Mouse (Mus musculus) MEL (cell line): ENCODE measurements around the gene Fst.

ENCODE experiments used
- CTCF ChIP-seq, 3 experiments: IDR thresholded peaks in 2 of 3; conservative IDR thresholded peaks in 1 of 3; 2 replicates each; pipeline ENCODE4 v1.5.1; 2011 to 2012; ENCODE audit warnings: low read length in 3 of 3, low read depth in 2 of 3, mild to moderate bottlenecking in 2 of 3, improper control_type of control experiment in 1 of 3, inconsistent platforms in 1 of 3, mixed read lengths in 1 of 3, moderate library complexity in 1 of 3; ENCODE audit not compliant: control insufficient read depth in 1 of 3, insufficient read depth in 1 of 3, poor library complexity in 1 of 3, severe bottlenecking in 1 of 3
- EP300 ChIP-seq, 2 experiments: IDR thresholded peaks; 2 replicates each; pipeline ENCODE4 v1.6.1; 2011; ENCODE audit warnings: improper control_type of control experiment in 2 of 2, low read length in 2 of 2, low read depth in 1 of 2, mild to moderate bottlenecking in 1 of 2
- ETS1 ChIP-seq: IDR thresholded peaks from 2 replicates; pipeline ENCODE4 v1.6.1; 2012; ENCODE audit warnings: low read depth, mild to moderate bottlenecking, inconsistent platforms, low read length, improper control_type of control experiment, moderate library complexity
- HCFC1 ChIP-seq: IDR thresholded peaks from 2 replicates; pipeline ENCODE4 v1.6.1; 2012; ENCODE audit warnings: low read depth, mild to moderate bottlenecking, inconsistent platforms, low read length, improper control_type of control experiment, moderate library complexity
- JUND ChIP-seq: IDR thresholded peaks from 2 replicates; pipeline ENCODE4 v1.6.1; 2011; ENCODE audit warnings: low read depth, mild to moderate bottlenecking, improper control_type of control experiment, low read length
- POLR2A ChIP-seq, 2 experiments: IDR thresholded peaks; 2 replicates each; pipeline ENCODE4 v1.6.1; 2011 to 2012; ENCODE audit warnings: low read length in 2 of 2, mild to moderate bottlenecking in 2 of 2, control low read depth in 1 of 2, improper control_type of control experiment in 1 of 2, low read depth in 1 of 2, moderate library complexity in 1 of 2; ENCODE audit not compliant: control insufficient read depth in 1 of 2, insufficient read depth in 1 of 2, poor library complexity in 1 of 2
- SIN3A ChIP-seq: IDR thresholded peaks from 2 replicates; pipeline ENCODE4 v1.6.1; 2012; ENCODE audit warnings: low read length, improper control_type of control experiment, inconsistent platforms
- USF1 ChIP-seq: IDR thresholded peaks from 2 replicates; pipeline ENCODE4 v1.6.1; 2014; ENCODE audit warnings: low read depth, mild to moderate bottlenecking, inconsistent platforms, low read length, improper control_type of control experiment, moderate library complexity

GRCm38 (mm10) chr13:114432491-114432890, 26.3 kb downstream of the Fst start:
- TF ChIP-seq USF1 (no peak), SIN3A (no peak), CTCF (IDR thresholded peaks at IDR 0.05 in 2 of 3, conservative IDR thresholded peaks at IDR 0.05 in 1 of 3; ENCODE audit: control insufficient read depth in 1 of 3, insufficient read depth in 1 of 3, low read depth in 2 of 3, low read length in 3 of 3, poor library complexity in 1 of 3, severe bottlenecking in 1 of 3) (no peak), EP300 (IDR thresholded peaks at IDR 0.05; ENCODE audit: low read depth in 1 of 2, low read length in 2 of 2) (no peak), HCFC1 (no peak), POLR2A (IDR thresholded peaks at IDR 0.05; ENCODE audit: control insufficient read depth in 1 of 2, insufficient read depth in 1 of 2, low read depth in 1 of 2, low read length in 2 of 2, poor library complexity in 1 of 2) (no peak), JUND (no peak), ETS1 (no peak)
